Mouse (Mus musculus): ENCODE measurements around the gene Elp6. TPM values are rescaled to one million over a fixed set of nuclear protein-coding genes. Genes with fewer than 3 reads are reported as not detected.

The Elp6 gene
- polyA plus RNA-seq, 1 experiment from 2014 or later: 40.9 TPM

- Histone ChIP-seq H3K36me3 (peaks cover 37% of the 10 kb centered on the region), H3K27me3 (no peaks in the 10 kb centered on the region), H3K27ac (no peak overlapping the region), H3K4me3 (replicated peaks) (no peak overlapping the region), H3K4me1 (replicated peaks) (no peaks in the 10 kb centered on the region), H3K4me2 (no peak overlapping the region), H3K9me3 (no peaks in the 10 kb centered on the region), H3K9ac (replicated peaks) (no peak overlapping the region)
- no peak for ATAC-seq (ENCODE audit: insufficient number of reproducible peaks, insufficient read depth, low FRiP score, low TSS enrichment, low read depth)
- 85% methylated on average over 12 of the region's 12 CpGs for WGBS
Measured at GRCm38 (mm10) chr9:110361299-110361698, 56.3 kb downstream of the Elp6 start.

- 82% methylated on average over 10 of the region's 10 CpGs for WGBS
- Histone ChIP-seq H3K4me2 (no peak overlapping the region), H3K27me3 (no peaks in the 10 kb centered on the region), H3K4me1 (replicated peaks) (no peaks in the 10 kb centered on the region), H3K4me3 (replicated peaks) (no peak overlapping the region), H3K27ac (no peak overlapping the region), H3K9ac (replicated peaks) (no peak overlapping the region), H3K9me3 (no peaks in the 10 kb centered on the region), H3K36me3 (peaks cover 35% of the 10 kb centered on the region)
- ATAC-seq (ENCODE audit: insufficient number of reproducible peaks, insufficient read depth, low FRiP score, low TSS enrichment, low read depth): no peak
Measured at GRCm38 (mm10) chr9:110362337-110362736, 57.4 kb downstream of the Elp6 start.

DNA sequence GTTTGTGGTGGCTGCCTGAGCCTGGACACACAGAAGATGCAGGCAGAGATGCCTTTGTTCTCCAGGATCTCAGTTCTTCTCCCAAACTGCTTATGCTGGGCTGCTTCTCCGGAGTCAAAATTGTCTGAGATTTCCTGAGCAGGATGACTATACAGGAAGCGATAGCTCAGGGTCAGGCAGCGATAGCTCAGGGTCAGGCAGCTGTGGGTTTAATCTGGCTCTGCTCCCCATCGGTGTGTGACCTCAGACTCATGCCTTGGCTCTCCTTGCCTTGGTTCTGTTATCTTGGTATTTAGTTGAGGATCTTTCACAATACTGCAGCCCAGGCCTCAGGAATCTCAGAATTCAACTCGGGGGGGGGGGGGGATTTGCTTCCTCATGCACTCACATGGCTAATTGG lies 61.8 kb downstream of the Elp6 start:
- Histone ChIP-seq H3K27me3 (no peaks in the 10 kb centered on the region), H3K4me2 (no peak overlapping the region), H3K27ac (no peak overlapping the region), H3K4me3 (replicated peaks) (no peak overlapping the region), H3K9me3 (no peaks in the 10 kb centered on the region), H3K9ac (replicated peaks) (no peak overlapping the region), H3K36me3 (peaks cover 39% of the 10 kb centered on the region), H3K4me1 (replicated peaks) (no peaks in the 10 kb centered on the region)
- no peak for ATAC-seq (ENCODE audit: insufficient number of reproducible peaks, insufficient read depth, low FRiP score, low TSS enrichment, low read depth)
- 82% methylated on average over 5 of the region's 5 CpGs for WGBS

- peaks cover 44% of the 10 kb centered on the region for H3K36me3 ChIP-seq
- H3K9me3 ChIP-seq: no peaks in the 10 kb centered on the region
- no peaks in the 10 kb centered on the region for H3K27me3 ChIP-seq
- no peaks in the 10 kb centered on the region for H3K4me1 ChIP-seq (replicated peaks)
- no peak overlapping the region for H3K4me2 ChIP-seq
- H3K9ac ChIP-seq (replicated peaks): no peak overlapping the region
- 76% methylated on average over 3 of the region's 3 CpGs for WGBS
- no peak overlapping the region for H3K4me3 ChIP-seq (replicated peaks)
- no peak for ATAC-seq (ENCODE audit: insufficient number of reproducible peaks, insufficient read depth, low FRiP score, low TSS enrichment, low read depth)
- no peak overlapping the region for H3K27ac ChIP-seq
Measured at GRCm38 (mm10) chr9:110369860-110370259, 64.9 kb downstream of the Elp6 start.

Small RNA genes within 50 kb of the gene (microRNA-seq; reads per million reads assigned to microRNA genes)
- gene Mir6236: 165 reads per million, percentile 58 among the genes with 10 or more reads in this experiment

Other genes with a start within 250 kb of the Elp6 start
- gene Smarcc1, start 187.5 kb upstream of the Elp6 start, polyA plus RNA-seq (2016; fragmentation: Nextera tagmentation; extraction: Ambion mirVana): 240 and 250 TPM in 2 replicates
- 202 and 207 TPM in 2 replicates for gene Dhx30, start 187.3 kb upstream of the Elp6 start, polyA plus RNA-seq (2016; fragmentation: Nextera tagmentation; extraction: Ambion mirVana)
- gene Cspg5, start 61.4 kb upstream of the Elp6 start, polyA plus RNA-seq (2016; fragmentation: Nextera tagmentation; extraction: Ambion mirVana): 0.76 and 1.4 TPM in 2 replicates
- 38.4 and 42.0 TPM in 2 replicates for gene Scap, start 28.1 kb downstream of the Elp6 start, polyA plus RNA-seq (2016; fragmentation: Nextera tagmentation; extraction: Ambion mirVana)
- gene Ptpn23, start 103.0 kb downstream of the Elp6 start, polyA plus RNA-seq (2016; fragmentation: Nextera tagmentation; extraction: Ambion mirVana): 18.3 and 20.2 TPM in 2 replicates
- gene Ngp, start 114.6 kb downstream of the Elp6 start, polyA plus RNA-seq (2016; fragmentation: Nextera tagmentation; extraction: Ambion mirVana): 0.69 and 0.95 TPM in 2 replicates
- 7.8 and 9.6 TPM in 2 replicates for gene Klhl18, start 171.5 kb downstream of the Elp6 start, polyA plus RNA-seq (2016; fragmentation: Nextera tagmentation; extraction: Ambion mirVana)
- 1.6 TPM in 2 replicates for gene Kif9, start 171.8 kb downstream of the Elp6 start, polyA plus RNA-seq (2016; fragmentation: Nextera tagmentation; extraction: Ambion mirVana)
- gene Setd2, start 227.4 kb downstream of the Elp6 start, polyA plus RNA-seq (2016; fragmentation: Nextera tagmentation; extraction: Ambion mirVana): 46.4 and 51.2 TPM in 2 replicates

Measured in limb, embryonic 12.5 days (tissue).